Mouse (Mus musculus) hindbrain, embryonic 10.5 days (tissue): ENCODE measurements around the gene RPS10-NUDT3. TPM values are rescaled to one million over a fixed set of nuclear protein-coding genes. Genes with fewer than 3 reads are reported as not detected.
"Not testable (repeated sequence)": the region's sequence is repeated elsewhere in the genome, so short reads cannot be mapped to it uniquely, and the experiment has no call there.

Source experiments
- DNase-seq: peaks from one replicate; pipeline ENCODE4 v3.0.0-alpha.2; 2017; ENCODE audit warnings: low spot score
- H3K27ac ChIP-seq: fragments of 300-500 bp; sonication (generic); 2 replicates; pipeline ENCODE4 v1.5.1; 2016; ENCODE audit warnings: mild to moderate bottlenecking, moderate library complexity
- H3K27me3 ChIP-seq: fragments of 300-500 bp; sonication (generic); 2 replicates; pipeline ENCODE4 v1.6.1; 2016; ENCODE audit warnings: mild to moderate bottlenecking; ENCODE audit not compliant: poor library complexity, insufficient read depth, severe bottlenecking
- H3K36me3 ChIP-seq: fragments of 300-500 bp; sonication (generic); 2 replicates; pipeline ENCODE4 v1.6.1; 2016; ENCODE audit warnings: mild to moderate bottlenecking, moderate library complexity
- H3K4me1 ChIP-seq: fragments of 300-500 bp; sonication (generic); replicated peaks from 2 replicates; pipeline ENCODE4 v1.6.1; 2016; ENCODE audit warnings: mild to moderate bottlenecking
- H3K4me3 ChIP-seq: fragments of 300-500 bp; sonication (generic); 2 replicates; pipeline ENCODE4 v1.5.1; 2016; ENCODE audit warnings: mild to moderate bottlenecking, moderate library complexity
- H3K9me3 ChIP-seq: fragments of 300-500 bp; sonication (generic); 2 replicates; pipeline ENCODE4 v1.6.1; 2016; ENCODE audit warnings: mild to moderate bottlenecking, moderate library complexity
- WGBS: fragments of 180-500 bp; shearing (Covaris S2); methylation state at CpG from one replicate; pipeline ENCODE4 v1.1.7; 2016; 5-methylcytosine and 5-hydroxymethylcytosine counted together
- polyA plus RNA-seq: library from polyadenylated mRNA; unstranded; fragments of >200 nt; fragmentation: Nextera tagmentation; extraction: Ambion mirVana; gene quantifications from 2 replicates; pipeline ENCODE4 v1.2.1, GENCODE M21; 2016

The RPS10-NUDT3 gene
- polyA plus RNA-seq, 1 experiment from 2014 or later = 0.86 TPM

DNA sequence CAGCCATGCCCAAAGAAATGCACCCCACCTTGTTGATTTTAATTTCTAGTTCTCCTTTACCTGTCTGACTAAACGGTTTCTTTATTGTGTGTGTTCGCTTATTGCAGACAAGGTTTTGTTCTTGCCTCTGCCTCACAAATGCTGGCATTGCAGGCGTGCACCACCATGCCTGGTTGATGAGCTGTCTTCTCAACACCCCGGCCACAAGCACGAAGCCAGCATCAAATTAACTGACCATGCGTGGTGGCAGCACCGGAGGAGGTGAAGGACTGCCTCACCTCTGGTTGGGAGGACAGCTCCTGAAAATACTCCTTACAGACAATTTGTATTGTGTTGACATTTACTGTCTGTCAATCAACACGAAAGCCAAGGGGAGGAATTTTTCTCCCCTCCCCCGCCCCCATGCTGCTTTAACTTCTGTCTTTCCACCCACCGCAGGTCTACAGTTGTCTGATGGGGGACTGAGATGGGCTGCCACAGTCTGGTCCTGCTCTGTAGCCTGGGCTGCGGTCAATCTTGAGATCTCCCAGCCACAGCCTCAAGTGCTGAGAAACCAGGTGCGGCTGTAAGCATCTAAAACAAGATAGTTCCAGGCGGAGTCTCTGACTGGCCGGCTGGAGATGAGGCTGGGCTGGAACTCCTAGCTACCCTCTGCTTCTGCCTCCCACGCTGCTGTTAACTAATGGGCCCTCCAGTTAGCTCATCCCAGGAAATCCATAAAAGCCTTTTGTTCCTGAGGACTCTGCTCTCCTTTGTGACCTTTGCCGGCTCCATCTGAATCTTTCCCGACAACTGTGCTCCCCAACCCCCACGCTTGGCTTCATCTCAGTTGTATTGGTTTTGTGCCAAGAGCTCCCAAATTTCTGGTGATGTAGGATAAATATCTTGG, 1.4 kb upstream of the RPS10-NUDT3 start, which contains the start of gene Rps10:
Rps10 (minus strand) TSS at position 538 of the 889 bp plus-strand sequence.
- peak within 1 kb of the TSS; percentile 99 for H3K4me3 ChIP-seq
- no peaks in the 10 kb centered on the region for H3K27me3 ChIP-seq
- 37% methylated on average over 18 of the region's 18 CpGs for WGBS
- peaks cover 34% of the 10 kb centered on the region for H3K36me3 ChIP-seq
- DNase-seq = peak; percentile 38
- H3K9me3 ChIP-seq = no peaks in the 10 kb centered on the region
- H3K4me1 ChIP-seq = peaks cover 45% of the 10 kb centered on the region
- peak within 1 kb of the TSS; percentile 96 for H3K27ac ChIP-seq

DNA sequence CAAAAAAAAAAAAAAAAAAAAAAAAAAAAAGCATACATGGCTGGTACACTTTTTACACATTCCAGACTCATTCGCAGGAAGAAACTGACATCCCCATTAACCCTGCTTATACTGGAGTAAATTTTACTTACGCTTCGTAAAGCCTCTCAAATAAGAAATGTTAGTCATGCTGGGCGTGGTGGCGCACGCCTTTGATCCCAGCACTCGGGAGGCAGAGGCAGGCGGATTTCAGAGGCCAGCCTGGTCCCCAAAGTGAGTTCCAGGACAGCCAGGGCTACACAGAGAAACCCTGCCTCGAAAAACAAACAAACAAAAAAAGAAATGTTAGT, 517 bp upstream of the RPS10-NUDT3 start:
- not testable (repeated sequence) for H3K9me3 ChIP-seq, H3K27me3 ChIP-seq, DNase-seq
- H3K4me1 ChIP-seq = peaks cover 50% of the 10 kb centered on the region
- H3K4me3 ChIP-seq = peak overlapping the region; percentile 99
- 58% methylated on average over 9 of the region's 9 CpGs for WGBS
- peak overlapping the region; percentile 96 for H3K27ac ChIP-seq
- H3K36me3 ChIP-seq = peaks cover 42% of the 10 kb centered on the region

DNA sequence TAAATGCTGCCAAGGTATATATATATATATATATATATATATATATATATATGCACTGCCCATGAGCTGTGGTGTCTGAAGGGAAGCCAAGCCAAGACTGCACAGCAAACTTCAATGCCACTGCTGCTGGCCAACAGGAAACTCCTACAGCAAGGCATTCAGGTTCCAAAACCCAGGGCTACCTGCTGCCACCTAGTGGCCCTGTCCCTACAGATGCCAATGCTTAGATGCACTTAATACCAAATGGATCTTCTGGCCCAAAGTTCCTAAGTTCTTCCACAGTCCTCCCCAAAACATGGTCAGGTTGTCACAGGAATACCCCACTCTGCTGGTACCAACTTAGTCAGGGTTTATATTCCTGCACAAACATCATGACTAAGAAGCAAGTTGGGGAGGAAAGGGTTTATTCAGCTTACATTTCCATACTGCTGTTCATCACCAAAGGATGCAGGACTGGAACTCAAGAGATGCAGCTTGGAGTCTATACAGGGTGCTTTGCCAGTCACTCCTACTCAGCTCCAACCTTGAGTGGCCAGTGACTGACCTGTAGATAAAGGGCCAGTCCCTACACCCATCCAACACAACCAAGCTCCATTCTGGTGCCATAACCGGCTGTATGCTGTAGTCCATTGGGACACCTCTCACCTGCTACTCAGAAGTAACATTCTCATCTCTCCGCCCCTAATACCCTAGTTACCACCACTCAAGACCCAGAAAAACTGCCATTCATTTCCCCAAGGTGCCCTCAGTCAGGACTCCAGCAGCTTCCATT, 5.6 kb downstream of the RPS10-NUDT3 start:
- Histone ChIP-seq H3K4me3 (no peak overlapping the region), H3K4me1 (peaks cover 57% of the 10 kb centered on the region), H3K27me3 (no peaks in the 10 kb centered on the region), H3K36me3 (peaks cover 58% of the 10 kb centered on the region), H3K27ac (no peak overlapping the region), H3K9me3 (no peaks in the 10 kb centered on the region)
- 75% methylated on average over 2 of the region's 2 CpGs for WGBS
- peak; percentile 74 for DNase-seq

- peaks cover 57% of the 10 kb centered on the region for H3K4me1 ChIP-seq
- H3K9me3 ChIP-seq = no peaks in the 10 kb centered on the region
- H3K27me3 ChIP-seq = no peaks in the 10 kb centered on the region
- no peak overlapping the region for H3K4me3 ChIP-seq
- DNase-seq = no peak
- peaks cover 47% of the 10 kb centered on the region for H3K36me3 ChIP-seq
- 92% methylated on average over 8 of the region's 8 CpGs for WGBS
- no peak overlapping the region for H3K27ac ChIP-seq
Measured at GRCm38 (mm10) chr17:27628376-27628775, 6.6 kb downstream of the RPS10-NUDT3 start.

GRCm38 (mm10) chr17:27627451-27627850, 7.6 kb downstream of the RPS10-NUDT3 start:
- Histone ChIP-seq H3K27me3 (no peaks in the 10 kb centered on the region), H3K9me3 (no peaks in the 10 kb centered on the region), H3K27ac (no peak overlapping the region), H3K4me1 (peaks cover 50% of the 10 kb centered on the region), H3K36me3 (peaks cover 38% of the 10 kb centered on the region), H3K4me3 (no peak overlapping the region)
- WGBS = 39% methylated on average over 5 of the region's 5 CpGs
- DNase-seq = no peak

- H3K27me3 ChIP-seq = no peaks in the 10 kb centered on the region
- peaks cover 31% of the 10 kb centered on the region for H3K36me3 ChIP-seq
- WGBS = 21% methylated on average over 5 of the region's 5 CpGs
- DNase-seq = peak; percentile 53
- H3K4me1 ChIP-seq = peaks cover 43% of the 10 kb centered on the region
- H3K4me3 ChIP-seq = no peak overlapping the region
- no peaks in the 10 kb centered on the region for H3K9me3 ChIP-seq
- peak overlapping the region; percentile 76 for H3K27ac ChIP-seq
Measured at GRCm38 (mm10) chr17:27626681-27627080, 8.3 kb downstream of the RPS10-NUDT3 start.

DNA sequence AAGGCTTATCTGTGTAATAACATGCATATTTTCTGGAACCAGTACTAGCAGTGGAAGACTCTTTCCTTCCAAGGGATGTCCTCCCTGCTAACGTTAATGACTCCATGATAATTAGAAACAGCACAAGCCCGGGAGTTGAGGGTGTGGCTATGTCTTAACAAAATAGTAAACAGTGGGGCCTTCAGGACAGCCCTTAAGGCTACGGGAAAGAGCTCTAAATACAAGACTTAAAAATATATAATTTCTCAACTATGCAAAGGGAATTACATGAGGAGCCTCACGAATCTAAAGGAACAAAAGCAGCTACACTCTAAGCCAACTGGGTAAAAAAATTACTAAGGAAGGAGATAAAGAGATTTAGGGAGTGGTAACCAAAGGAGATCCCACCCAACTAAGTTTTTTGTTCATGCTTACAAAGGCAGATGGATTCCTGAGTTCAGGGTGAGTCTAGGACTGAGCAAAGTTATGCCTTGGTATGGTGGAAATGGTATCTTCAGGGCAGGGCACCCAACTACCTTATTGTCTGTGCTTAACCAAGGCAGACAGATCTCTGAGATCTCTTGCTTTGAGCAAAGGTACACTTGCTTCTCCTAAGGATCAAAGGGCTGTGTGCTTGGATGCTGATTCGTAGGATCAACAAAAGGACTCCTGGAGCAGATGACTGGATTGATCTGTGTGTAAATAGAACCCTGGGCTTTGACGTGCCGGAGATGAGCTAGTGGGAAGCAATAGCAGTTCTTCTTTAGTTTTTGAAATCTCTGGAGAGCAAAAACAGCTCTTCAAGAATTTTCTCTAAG, 9.4 kb downstream of the RPS10-NUDT3 start:
- H3K27me3 ChIP-seq = no peaks in the 10 kb centered on the region
- no peak overlapping the region for H3K4me3 ChIP-seq
- H3K36me3 ChIP-seq = peaks cover 21% of the 10 kb centered on the region
- H3K27ac ChIP-seq = no peak overlapping the region
- peaks cover 47% of the 10 kb centered on the region for H3K4me1 ChIP-seq
- H3K9me3 ChIP-seq = no peaks in the 10 kb centered on the region
- no peak for DNase-seq
- WGBS = 42% methylated on average over 7 of the region's 7 CpGs

- peak; percentile 89 for DNase-seq
- H3K9me3 ChIP-seq = 0 out of 2 replicates have a peak, but pooled peaks cover under 1% of the 10 kb centered on the region
- peaks cover 21% of the 10 kb centered on the region for H3K36me3 ChIP-seq
- no peaks in the 10 kb centered on the region for H3K27me3 ChIP-seq
- H3K4me3 ChIP-seq = peak within 1 kb of the TSS; percentile 97
- 9% methylated on average over 91 of the region's 91 CpGs for WGBS
- H3K4me1 ChIP-seq = peaks cover 55% of the 10 kb centered on the region
- peak within 1 kb of the TSS; percentile 100 for H3K27ac ChIP-seq
Measured at GRCm38 (mm10) chr17:27623360-27624326, 11.4 kb downstream of the RPS10-NUDT3 start, which contains the start of gene Nudt3. Gene Nudt3 (minus strand): TSS chr17:27623495.

DNA sequence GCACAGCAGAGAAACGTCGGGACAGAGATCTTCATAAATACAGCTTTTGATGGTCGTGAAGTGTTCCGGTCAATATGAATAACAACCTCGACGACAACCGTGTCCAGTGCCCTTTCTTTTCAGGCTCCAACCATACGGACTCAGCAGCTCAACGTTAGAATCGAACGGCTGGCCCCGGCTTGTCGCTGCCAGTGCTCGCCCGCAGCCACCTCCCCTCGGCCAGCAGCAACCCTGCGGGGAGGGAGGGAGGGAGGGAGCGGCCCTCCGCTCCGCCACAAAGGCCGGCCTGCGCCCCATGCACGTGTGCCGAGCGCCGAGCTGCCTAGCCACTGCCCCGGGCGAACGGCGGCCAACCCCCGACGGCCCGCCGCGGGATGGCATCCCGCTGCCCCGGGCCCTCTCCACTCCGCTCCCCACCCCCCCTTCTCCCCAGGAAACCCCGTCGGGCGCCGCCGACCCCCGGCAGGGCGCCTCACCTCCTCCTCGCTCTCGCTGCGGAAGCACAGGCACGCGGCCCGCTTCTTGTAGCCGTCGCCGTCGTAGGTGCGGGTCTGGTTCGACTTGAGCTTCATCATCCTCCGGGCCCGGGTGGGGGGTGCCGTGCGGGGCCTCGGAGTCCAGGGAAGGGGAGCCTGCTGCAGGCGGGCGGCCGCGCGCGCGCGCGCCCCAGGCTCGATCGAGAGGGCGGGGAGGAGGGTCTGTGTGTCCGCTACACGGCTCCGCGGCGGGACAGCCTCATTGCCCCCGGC, 12.2 kb downstream of the RPS10-NUDT3 start:
- H3K4me1 ChIP-seq = peaks cover 55% of the 10 kb centered on the region
- under 1% methylated on average over 76 of the region's 80 CpGs for WGBS
- peak; percentile 78 for DNase-seq
- H3K4me3 ChIP-seq = peak overlapping the region; percentile 97
- peaks cover 7% of the 10 kb centered on the region for H3K9me3 ChIP-seq
- peak overlapping the region; percentile 100 for H3K27ac ChIP-seq
- H3K27me3 ChIP-seq = no peaks in the 10 kb centered on the region
- peaks cover 26% of the 10 kb centered on the region for H3K36me3 ChIP-seq

DNA sequence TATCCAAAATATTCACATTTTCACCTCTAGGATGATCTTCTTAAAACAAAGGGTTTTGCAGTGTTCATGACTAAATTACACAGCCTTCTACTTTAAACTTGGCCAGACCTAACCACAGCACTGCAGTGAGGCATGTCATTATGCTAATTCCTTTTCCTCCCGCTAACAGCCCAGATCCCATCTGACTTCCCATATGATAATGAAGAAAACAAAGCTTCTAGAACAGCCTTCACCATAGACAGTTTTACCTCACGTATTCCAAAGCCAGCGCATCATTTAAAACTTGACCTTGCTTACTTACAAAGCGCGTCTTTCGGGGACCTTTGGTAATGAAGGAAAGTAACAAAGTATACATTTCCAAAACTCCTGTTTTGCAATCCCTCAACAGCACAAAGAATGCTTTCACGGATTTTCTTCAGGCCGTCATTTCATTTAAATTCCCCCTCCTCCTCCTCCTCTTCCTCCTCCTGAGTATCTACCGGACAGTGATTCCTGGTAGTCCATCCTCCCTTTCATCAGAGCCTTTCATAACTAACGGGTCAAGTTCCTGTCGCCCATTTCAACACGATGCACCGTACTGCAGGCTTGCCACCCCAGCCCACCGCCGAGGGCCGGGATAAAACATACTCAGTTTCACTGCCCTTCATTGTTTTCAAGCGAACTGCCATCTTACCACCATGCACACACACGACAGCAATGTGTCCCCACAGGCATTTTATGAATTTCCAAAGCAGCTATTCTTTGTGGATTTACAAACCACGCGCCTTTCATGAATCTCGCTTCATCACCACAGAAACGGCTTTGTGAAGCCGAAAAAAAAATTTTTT, 13.1 kb downstream of the RPS10-NUDT3 start:
- DNase-seq = peak; percentile 60
- 4% methylated on average over 23 of the region's 23 CpGs for WGBS
- peaks cover 35% of the 10 kb centered on the region for H3K36me3 ChIP-seq
- H3K27ac ChIP-seq = peak overlapping the region; percentile 100
- no peaks in the 10 kb centered on the region for H3K27me3 ChIP-seq
- peaks cover 50% of the 10 kb centered on the region for H3K4me1 ChIP-seq
- H3K4me3 ChIP-seq = peak overlapping the region; percentile 97
- H3K9me3 ChIP-seq = peaks cover 15% of the 10 kb centered on the region
